Mouse (Mus musculus): ENCODE measurements around the gene Chrm5. TPM values are rescaled to one million over a fixed set of nuclear protein-coding genes. Genes with fewer than 3 reads are reported as not detected.
A peak's percentile ranks its signal among the peaks of the same experiment; 100 is the strongest.
"Not testable (repeated sequence)": the region's sequence is repeated elsewhere in the genome, so short reads cannot be mapped to it uniquely, and the experiment has no call there.

The Chrm5 gene
- polyA plus RNA-seq, 1 experiment from 2014 or later: not detected

DNA sequence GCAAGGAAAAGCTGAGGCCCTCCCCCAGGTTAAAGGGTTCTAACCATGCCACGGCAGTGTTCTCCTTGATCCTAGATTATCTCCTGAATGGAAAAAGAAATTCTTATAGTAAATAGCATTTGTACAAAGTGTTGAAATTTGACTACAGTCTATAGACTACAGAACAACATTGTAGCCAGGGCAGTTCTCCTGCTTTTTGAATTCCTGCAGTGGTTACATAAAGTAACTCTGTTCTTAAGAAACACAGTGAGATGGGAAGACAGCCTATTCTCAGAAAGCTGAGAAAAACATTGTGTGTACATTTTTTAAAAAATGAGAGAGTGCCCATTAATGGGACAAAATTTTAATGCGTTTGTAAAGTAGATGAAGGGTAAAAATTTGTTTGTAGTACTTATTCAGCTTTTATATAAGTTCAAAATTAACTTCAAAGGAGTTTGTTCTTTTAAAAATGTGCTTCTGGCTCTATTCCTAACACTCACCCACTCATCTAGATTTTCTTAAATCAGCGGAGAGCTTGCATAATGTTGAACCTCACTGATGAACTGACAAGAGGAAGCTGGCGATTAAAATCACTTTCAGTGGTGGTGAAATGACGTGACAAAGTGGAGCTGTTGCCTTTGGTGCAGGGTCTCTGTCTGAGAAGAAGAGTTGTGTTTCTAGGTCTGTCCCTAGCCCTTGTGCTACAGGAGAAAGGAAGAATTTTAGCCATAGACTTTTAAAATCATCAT, 5.4 kb downstream of the Chrm5 start:
- no peak overlapping the region for H3K4me3 ChIP-seq
- no peaks in the 10 kb centered on the region for H3K4me1 ChIP-seq
- no peaks in the 10 kb centered on the region for H3K9me3 ChIP-seq
- no peak overlapping the region for H3K27ac ChIP-seq
- no peaks in the 10 kb centered on the region for H3K27me3 ChIP-seq
- 0 out of 2 replicates have a peak, but pooled peaks cover under 1% of the 10 kb centered on the region for H3K36me3 ChIP-seq
- H3K9ac ChIP-seq: no peak overlapping the region
- WGBS: 67% methylated on average over 5 of the region's 5 CpGs
- H3K4me2 ChIP-seq (replicated peaks): no peak overlapping the region
- no peak for ATAC-seq (ENCODE audit: low FRiP score, low read depth)

GRCm38 (mm10) chr2:112472076-112472475, 8.5 kb downstream of the Chrm5 start:
- Histone ChIP-seq H3K27me3 (no peaks in the 10 kb centered on the region), H3K4me1 (no peaks in the 10 kb centered on the region), H3K9ac (no peak overlapping the region), H3K9me3 (no peaks in the 10 kb centered on the region), H3K27ac (no peak overlapping the region), H3K36me3 (peaks cover 30% of the 10 kb centered on the region), H3K4me3 (no peak overlapping the region), H3K4me2 (replicated peaks) (no peak overlapping the region)
- no peak for ATAC-seq (ENCODE audit: low FRiP score, low read depth)
- WGBS: 93% methylated on average over 2 of the region's 2 CpGs

DNA sequence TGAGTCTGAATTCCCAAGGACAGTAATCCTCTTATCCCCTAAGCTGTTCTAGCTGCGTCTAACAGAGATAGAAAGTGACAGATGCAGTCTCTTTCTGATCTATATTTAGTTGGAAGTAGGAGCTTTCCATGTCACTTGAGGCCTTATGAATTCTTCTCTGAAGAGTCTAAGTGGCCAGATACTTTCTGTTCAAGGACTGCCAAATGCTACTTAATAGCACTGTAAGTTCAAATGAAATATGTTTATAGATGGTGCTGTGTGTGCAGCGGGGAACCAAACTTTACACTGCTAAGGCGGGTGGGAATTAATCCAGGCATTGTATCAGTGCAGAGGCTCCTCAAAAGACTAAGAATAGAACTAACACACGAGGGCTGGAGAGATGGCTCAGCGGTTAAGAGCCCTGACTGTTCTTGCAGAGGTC, 9.6 kb downstream of the Chrm5 start:
- H3K27me3 ChIP-seq: no peaks in the 10 kb centered on the region
- no peak overlapping the region for H3K4me2 ChIP-seq (replicated peaks)
- WGBS: 79% methylated on average over 5 of the region's 5 CpGs
- H3K9ac ChIP-seq: no peak overlapping the region
- no peak overlapping the region for H3K27ac ChIP-seq
- no peaks in the 10 kb centered on the region for H3K4me1 ChIP-seq
- 0 out of 2 replicates have a peak, but pooled peaks have one; percentile 5 for ATAC-seq (ENCODE audit: low FRiP score, low read depth)
- H3K9me3 ChIP-seq: no peaks in the 10 kb centered on the region
- H3K4me3 ChIP-seq: no peak overlapping the region
- H3K36me3 ChIP-seq: peaks cover 41% of the 10 kb centered on the region

- Histone ChIP-seq H3K9me3 (no peaks in the 10 kb centered on the region), H3K4me1 (no peaks in the 10 kb centered on the region), H3K27me3 (no peaks in the 10 kb centered on the region), H3K27ac (no peak overlapping the region), H3K36me3 (peaks cover 51% of the 10 kb centered on the region), H3K4me3 (no peak overlapping the region), H3K9ac (no peak overlapping the region), H3K4me2 (replicated peaks) (no peak overlapping the region)
- no peak for ATAC-seq (ENCODE audit: low FRiP score, low read depth)
Observed at GRCm38 (mm10) chr2:112469542-112469941, 11.0 kb downstream of the Chrm5 start.

- WGBS: 94% methylated on average over 3 of the region's 3 CpGs
- Histone ChIP-seq H3K36me3 (peaks cover 37% of the 10 kb centered on the region), H3K27me3 (no peaks in the 10 kb centered on the region), H3K4me3 (no peak overlapping the region), H3K4me2 (replicated peaks) (no peak overlapping the region), H3K9ac (no peak overlapping the region), H3K27ac (no peak overlapping the region), H3K4me1 (peaks cover 7% of the 10 kb centered on the region), H3K9me3 (no peaks in the 10 kb centered on the region)
- no peak for ATAC-seq (ENCODE audit: low FRiP score, low read depth)
Observed at GRCm38 (mm10) chr2:112460557-112460956, 20.0 kb downstream of the Chrm5 start.

GRCm38 (mm10) chr2:112454862-112455564, 25.6 kb downstream of the Chrm5 start, which contains the start of gene Emc7:
Emc7 (plus strand) TSS chr2:112454997.
- Histone ChIP-seq H3K27ac (peak within 1 kb of the TSS; percentile 61; the same call in 1 of the 2 replicates), H3K4me1 (peaks cover 12% of the 10 kb centered on the region), H3K4me3 (peak within 1 kb of the TSS; percentile 91), H3K27me3 (no peaks in the 10 kb centered on the region), H3K9me3 (no peaks in the 10 kb centered on the region), H3K9ac (peak within 1 kb of the TSS; percentile 92), H3K36me3 (peaks cover 8% of the 10 kb centered on the region), H3K4me2 (replicated peaks) (peak within 1 kb of the TSS; percentile 90)
- under 1% methylated on average over 49 of the region's 49 CpGs for WGBS
- ATAC-seq (ENCODE audit: low FRiP score, low read depth): peak; percentile 98

DNA sequence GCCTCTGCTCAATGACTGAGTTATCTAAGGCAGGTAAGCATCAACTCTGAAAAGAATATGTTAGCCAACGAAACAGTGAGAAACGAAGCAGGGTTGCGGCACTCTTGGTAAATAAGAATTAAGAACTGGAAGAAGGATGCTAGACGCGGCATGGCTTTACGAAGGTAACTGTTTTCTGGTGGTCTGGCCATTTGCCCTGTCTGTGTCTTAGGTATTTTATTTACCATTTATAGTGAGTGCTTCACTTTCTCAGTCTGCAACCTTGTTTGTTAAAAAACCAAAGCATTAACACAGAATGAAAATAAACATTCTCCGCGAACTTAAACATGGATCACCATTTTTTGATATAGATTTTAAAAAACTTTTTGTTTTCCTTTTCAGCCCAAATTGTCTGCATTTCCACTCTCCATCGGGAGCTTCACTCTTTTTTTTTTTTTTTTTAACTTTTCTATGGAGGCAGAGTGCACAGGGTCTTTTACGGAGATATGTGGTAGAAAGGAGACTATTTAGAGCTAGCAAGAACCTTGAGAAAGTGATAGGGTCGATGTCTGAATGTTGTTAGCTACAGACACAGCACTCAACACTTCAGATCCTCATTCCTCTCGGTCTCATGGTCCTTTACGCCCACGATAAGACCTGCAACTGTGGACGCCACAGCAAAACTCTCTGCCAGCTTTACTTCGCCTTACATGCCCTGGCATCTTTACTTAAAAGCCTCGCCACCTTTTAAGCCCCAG, 26.3 kb downstream of the Chrm5 start:
- no peaks in the 10 kb centered on the region for H3K27me3 ChIP-seq
- peaks cover 12% of the 10 kb centered on the region for H3K4me1 ChIP-seq
- peak overlapping the region; percentile 90 for H3K4me2 ChIP-seq (replicated peaks)
- H3K27ac ChIP-seq: peak overlapping the region; percentile 58; the same call in 1 of the 2 replicates
- WGBS: 28% methylated on average over 17 of the region's 17 CpGs
- no peaks in the 10 kb centered on the region for H3K9me3 ChIP-seq
- peak; percentile 67 for ATAC-seq (ENCODE audit: low FRiP score, low read depth)
- H3K4me3 ChIP-seq: peak overlapping the region; percentile 91
- H3K9ac ChIP-seq: peak overlapping the region; percentile 92
- 0 out of 2 replicates have a peak, but pooled peaks cover 3% of the 10 kb centered on the region for H3K36me3 ChIP-seq

DNA sequence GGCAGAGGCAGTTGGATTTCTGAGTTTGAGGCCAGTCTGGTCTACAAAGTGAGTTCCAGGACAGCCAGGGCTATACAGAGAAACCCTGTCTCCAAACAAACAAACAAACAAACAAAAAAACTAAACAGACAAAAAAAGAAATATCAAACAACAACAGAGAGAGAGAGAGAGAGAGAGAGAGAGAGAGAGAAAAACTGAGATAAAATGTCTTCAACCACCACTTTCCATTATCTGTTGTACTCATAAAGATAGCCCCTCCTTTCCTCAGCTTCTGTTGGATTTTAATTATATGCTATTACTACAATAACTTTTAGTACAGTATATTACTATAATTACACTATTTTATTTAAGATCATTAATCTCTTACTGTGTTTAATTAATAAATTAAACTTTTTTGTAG, 28.1 kb downstream of the Chrm5 start:
- not testable (repeated sequence) for H3K9ac ChIP-seq; H3K9me3 ChIP-seq; H3K27ac ChIP-seq; H3K36me3 ChIP-seq; ATAC-seq (ENCODE audit: low FRiP score, low read depth); H3K4me3 ChIP-seq; H3K27me3 ChIP-seq; H3K4me2 ChIP-seq (replicated peaks)
- peaks cover 12% of the 10 kb centered on the region for H3K4me1 ChIP-seq

GRCm38 (mm10) chr2:112449597-112450296, 30.8 kb downstream of the Chrm5 start:
- Histone ChIP-seq H3K36me3 (no peaks in the 10 kb centered on the region), H3K4me2 (replicated peaks) (no peak overlapping the region), H3K4me1 (peaks cover 4% of the 10 kb centered on the region; the same call in 1 of the 2 replicates), H3K27ac (no peak overlapping the region), H3K9ac (no peak overlapping the region), H3K27me3 (no peaks in the 10 kb centered on the region), H3K9me3 (no peaks in the 10 kb centered on the region), H3K4me3 (no peak overlapping the region)
- WGBS: 31% methylated on average over 4 of the region's 4 CpGs
- ATAC-seq (ENCODE audit: low FRiP score, low read depth): no peak

GRCm38 (mm10) chr2:112448510-112449059, 32.0 kb downstream of the Chrm5 start:
- Histone ChIP-seq H3K4me3 (no peak overlapping the region), H3K9ac (no peak overlapping the region), H3K27ac (no peak overlapping the region), H3K4me1 (no peaks in the 10 kb centered on the region), H3K9me3 (no peaks in the 10 kb centered on the region), H3K27me3 (no peaks in the 10 kb centered on the region), H3K4me2 (replicated peaks) (no peak overlapping the region), H3K36me3 (no peaks in the 10 kb centered on the region)
- no peak for ATAC-seq (ENCODE audit: low FRiP score, low read depth)

- not testable (repeated sequence) for H3K27ac ChIP-seq; ATAC-seq (ENCODE audit: low FRiP score, low read depth); H3K4me3 ChIP-seq; H3K36me3 ChIP-seq; H3K4me1 ChIP-seq; H3K4me2 ChIP-seq (replicated peaks); H3K27me3 ChIP-seq; H3K9me3 ChIP-seq; H3K9ac ChIP-seq
- 70% methylated on average over 4 of the region's 4 CpGs for WGBS
Observed at GRCm38 (mm10) chr2:112448046-112448445, 32.5 kb downstream of the Chrm5 start.

Measured in limb, embryonic 13.5 days (tissue).